20 mouse cellular contexts compared by ENCODE assay signal in the genomic region with DNA sequence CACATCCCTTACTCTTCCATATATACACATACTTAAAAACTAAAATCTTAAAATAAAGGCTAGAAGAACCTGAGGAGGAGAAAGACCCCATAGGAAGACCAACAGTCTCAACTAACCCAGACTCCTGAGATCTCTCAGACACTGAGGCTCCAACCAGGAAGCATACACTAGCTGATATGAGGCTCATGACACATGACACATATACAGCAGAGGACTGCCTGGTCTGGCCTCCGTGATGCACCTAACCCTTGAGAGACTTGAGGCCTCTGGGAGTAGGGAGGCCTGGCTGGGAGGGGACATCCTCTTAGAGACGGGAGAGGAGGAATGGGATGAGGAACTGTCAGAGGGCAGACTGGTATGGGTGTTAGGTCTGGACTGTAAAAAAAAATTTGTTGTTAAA.
DNase-seq lines count a peak whose midpoint lies in the region; ATAC-seq and TF ChIP-seq lines count a peak whose summit lies in the region.
"Had no signal": no experiment of that assay in that cellular context is flagged by ENCODE, and none has a peak within 500 bp of the region (broad histone marks: within the 10 kb centered on the region; RNA-seq: fewer than 3 reads in every experiment).

No protein-coding gene starts in this region.

- H3K4me1 ChIP-seq in heart, embryonic 12.5 days (replicated peaks), result no peaks in the 10 kb centered on the region
- no peaks in the 10 kb centered on the region for H3K4me1 ChIP-seq in liver, embryonic 11.5 days (replicated peaks; ENCODE audit: control insufficient read depth, insufficient read depth, low read length)
- H3K4me1 ChIP-seq in liver, embryonic 12.5 days, result no peaks in the 10 kb centered on the region; the same call in 1 of the 2 replicates
- H3K4me1 ChIP-seq in liver, embryonic 14.5 days (replicated peaks; ENCODE audit: control insufficient read depth in 2 of 2, insufficient read depth in 2 of 2, low read length in 1 of 2), result peaks cover 0 to 5% of the 10 kb centered on the region in 2 experiments; a peak in 2 of 4 replicates
- no peaks in the 10 kb centered on the region for H3K4me1 ChIP-seq in forebrain, embryonic 14.5 days (ENCODE audit: control insufficient read depth, insufficient read depth, low read length)
- H3K4me1 ChIP-seq: embryonic facial prominence, embryonic 12.5 days; hindbrain, embryonic 12.5 days had no signal

- no peak for TF ChIP-seq EP300 in liver, embryonic 14.5 days (IDR thresholded peaks at IDR 0.05; ENCODE audit: low read depth)

- intact Hi-C loops in heart, postnatal 25 days (cut with DNase I), result loop anchor here (5.0 kb wide), 2 partner anchors 117 to 362 kb away; a partner anchor contains a TSS

- H3K4me3 ChIP-seq in heart, embryonic 12.5 days, result no peak overlapping the region
- H3K4me3 ChIP-seq in liver, embryonic 11.5 days (ENCODE audit: low read depth, low read length), result no peak overlapping the region
- H3K4me3 ChIP-seq in liver, embryonic 12.5 days, result no peak overlapping the region
- no peak overlapping the region for H3K4me3 ChIP-seq in liver, embryonic 14.5 days (ENCODE audit: insufficient read depth in 1 of 2, low read depth in 2 of 2, low read length in 2 of 2)
- H3K4me3 ChIP-seq in forebrain, embryonic 14.5 days (ENCODE audit: low read depth, low read length), result no peak overlapping the region
- H3K4me3 ChIP-seq: embryonic facial prominence, embryonic 12.5 days; hindbrain, embryonic 12.5 days had no signal

- 0 out of 2 replicates have a peak, but pooled peaks have one; percentile 57 for ATAC-seq in heart, embryonic 12.5 days (ENCODE audit: insufficient number of reproducible peaks, low FRiP score)
- ATAC-seq in liver, embryonic 11.5 days (replicated peaks; ENCODE audit: low FRiP score), result 0 out of 2 replicates have a peak, but pooled peaks have one; percentile 38
- ATAC-seq in liver, embryonic 12.5 days, result peak; percentile 63
- peak; percentile 49 for ATAC-seq in liver, embryonic 14.5 days (ENCODE audit: insufficient read depth)
- no peak for ATAC-seq in forebrain, embryonic 14.5 days
- ATAC-seq: activated CD4-positive, CD25-positive, alpha-beta regulatory T cell, adult 4 months; forebrain, embryonic 16.5 days; hindbrain, embryonic 16.5 days; Patski had no signal

- no peak overlapping the region for H3K9ac ChIP-seq in heart, embryonic 12.5 days
- no peak overlapping the region for H3K9ac ChIP-seq in liver, embryonic 11.5 days (ENCODE audit: low read depth, low read length)
- H3K9ac ChIP-seq in liver, embryonic 12.5 days, result no peak overlapping the region
- H3K9ac ChIP-seq in liver, embryonic 14.5 days (replicated peaks), result no peak overlapping the region
- no peak overlapping the region for H3K9ac ChIP-seq in forebrain, embryonic 14.5 days (ENCODE audit: low read length)
- H3K9ac ChIP-seq: embryonic facial prominence, embryonic 12.5 days; hindbrain, embryonic 12.5 days had no signal

- H3K27me3 ChIP-seq in heart, embryonic 12.5 days (replicated peaks), result no peaks in the 10 kb centered on the region
- H3K27me3 ChIP-seq in liver, embryonic 11.5 days (replicated peaks; ENCODE audit: control insufficient read depth, insufficient read depth, low read length), result no peaks in the 10 kb centered on the region
- no peaks in the 10 kb centered on the region for H3K27me3 ChIP-seq in liver, embryonic 12.5 days (replicated peaks)
- no peaks in the 10 kb centered on the region for H3K27me3 ChIP-seq in liver, embryonic 14.5 days (ENCODE audit: control insufficient read depth, insufficient read depth, low read length)
- no peaks in the 10 kb centered on the region for H3K27me3 ChIP-seq in forebrain, embryonic 14.5 days (replicated peaks; ENCODE audit: control insufficient read depth, insufficient read depth, low read length)
- H3K27me3 ChIP-seq: CH12.LX; embryonic facial prominence, embryonic 12.5 days; hindbrain, embryonic 12.5 days had no signal

- H3K27ac ChIP-seq in heart, embryonic 12.5 days (ENCODE audit: poor library complexity, severe bottlenecking), result no peak overlapping the region
- no peak overlapping the region for H3K27ac ChIP-seq in liver, embryonic 11.5 days (ENCODE audit: low read depth, low read length)
- no peak overlapping the region for H3K27ac ChIP-seq in liver, embryonic 12.5 days
- no peak overlapping the region for H3K27ac ChIP-seq in liver, embryonic 14.5 days
- H3K27ac ChIP-seq in forebrain, embryonic 14.5 days (ENCODE audit: low read depth, low read length), result no peak overlapping the region
- H3K27ac ChIP-seq: embryonic facial prominence, embryonic 12.5 days; hindbrain, embryonic 12.5 days had no signal

- no peak overlapping the region for H3K4me2 ChIP-seq in heart, embryonic 12.5 days
- H3K4me2 ChIP-seq in liver, embryonic 11.5 days, result no peak overlapping the region
- H3K4me2 ChIP-seq in liver, embryonic 12.5 days, result no peak overlapping the region
- H3K4me2 ChIP-seq in liver, embryonic 14.5 days (ENCODE audit: low read depth), result no peak overlapping the region
- no peak overlapping the region for H3K4me2 ChIP-seq in forebrain, embryonic 14.5 days (ENCODE audit: low read length)
- H3K4me2 ChIP-seq: embryonic facial prominence, embryonic 12.5 days; hindbrain, embryonic 12.5 days had no signal

- no peaks in the 10 kb centered on the region for H3K36me3 ChIP-seq in heart, embryonic 12.5 days
- H3K36me3 ChIP-seq in liver, embryonic 11.5 days (ENCODE audit: control insufficient read depth, insufficient read depth, low read length), result no peaks in the 10 kb centered on the region
- no peaks in the 10 kb centered on the region for H3K36me3 ChIP-seq in liver, embryonic 12.5 days
- H3K36me3 ChIP-seq in liver, embryonic 14.5 days (replicated peaks; ENCODE audit: control insufficient read depth, insufficient read depth, low read depth), result no peaks in the 10 kb centered on the region
- no peaks in the 10 kb centered on the region for H3K36me3 ChIP-seq in forebrain, embryonic 14.5 days (ENCODE audit: control insufficient read depth, insufficient read depth, low read length)
- H3K36me3 ChIP-seq: embryonic facial prominence, embryonic 12.5 days; hindbrain, embryonic 12.5 days had no signal

- TF ChIP-seq CTCF in liver, embryonic 14.5 days (IDR thresholded peaks at IDR 0.05; ENCODE audit: low read depth), result no peak

- no peak for DNase-seq in heart, postnatal 25 days (ENCODE audit: low spot score)
- no peak for DNase-seq in liver, embryonic 11.5 days (ENCODE audit: low spot score)
- DNase-seq in liver, result no peak
- DNase-seq in liver, embryonic 14.5 days (ENCODE audit: low read depth in 3 of 3, low spot score in 3 of 3), result no peak
- DNase-seq in forebrain, embryonic 14.5 days (ENCODE audit: low spot score), result no peak
- DNase-seq: adrenal gland, postnatal 14 days; cerebellum, adult 11-12 months; cerebellum, adult 9-10 months; cerebellum, postnatal 25 days; gastrocnemius, postnatal 10 days; heart, postnatal 36 days had no signal

- 64% methylated on average over 2 of the region's 2 CpGs for WGBS in heart, embryonic 12.5 days
- 68% methylated on average over 2 of the region's 2 CpGs for WGBS in liver, embryonic 11.5 days
- WGBS in liver, embryonic 12.5 days (ENCODE audit: insufficient replicate concordance), result 59% methylated on average over 2 of the region's 2 CpGs
- 57% methylated on average over 2 of the region's 2 CpGs for WGBS in liver, embryonic 14.5 days (ENCODE audit: insufficient replicate concordance)
- 85% methylated on average over 2 of the region's 2 CpGs for WGBS in forebrain, embryonic 14.5 days

- no peaks in the 10 kb centered on the region for H3K9me3 ChIP-seq in heart, embryonic 12.5 days (replicated peaks)
- H3K9me3 ChIP-seq in liver, embryonic 11.5 days (ENCODE audit: control insufficient read depth, low read length), result no peaks in the 10 kb centered on the region
- no peaks in the 10 kb centered on the region for H3K9me3 ChIP-seq in liver, embryonic 12.5 days (replicated peaks)
- H3K9me3 ChIP-seq in liver, embryonic 14.5 days (ENCODE audit: control insufficient read depth, low read length), result no peaks in the 10 kb centered on the region
- no peaks in the 10 kb centered on the region for H3K9me3 ChIP-seq in forebrain, embryonic 14.5 days (replicated peaks; ENCODE audit: control insufficient read depth, low read length)
- H3K9me3 ChIP-seq: embryonic facial prominence, embryonic 12.5 days; hindbrain, embryonic 12.5 days had no signal
